Mouse (Mus musculus) heart, postnatal 25 days (tissue): Measurements from ENCODE around the gene C1qtnf5. TPM values are rescaled to one million over a fixed set of nuclear protein-coding genes. Genes with fewer than 3 reads are reported as not detected.

Experiments used
- total RNA-seq, 2 experiments: library from RNA; stranded (reverse); gene quantifications; 2 replicates each; pipeline ENCODE4 v1.2.3; 2021

The C1qtnf5 gene
- total RNA-seq, 2 experiments from 2014 or later, result 9.7 to 10.9 TPM

Other genes with a start within 250 kb of the C1qtnf5 start
- gene Thy1, start 63.9 kb upstream of the C1qtnf5 start, total RNA-seq, result 10 to 100 TPM; 13.9 to 22.2 TPM
- 100 to 1,000 TPM in 1 of 2 experiments, 10 to 100 TPM in 1; 77.7 to 191 TPM for gene Usp2, start 40.2 kb upstream of the C1qtnf5 start, total RNA-seq
- gene Mfrp, start 5.5 kb upstream of the C1qtnf5 start, total RNA-seq, result not detected
- gene Gm49380, start 6.3 kb downstream of the C1qtnf5 start, total RNA-seq, result under 1 TPM in 1 of 2 experiments, not detected in 1; 0.11 TPM
- 1 to 10 TPM; 7.7 to 8.1 TPM for gene Rnf26, start 6.3 kb downstream of the C1qtnf5 start, total RNA-seq
- 10 to 100 TPM; 38.9 to 40.4 TPM for gene Mcam, start 27.2 kb downstream of the C1qtnf5 start, total RNA-seq
- 10 to 100 TPM; 18.6 to 22.4 TPM for gene Cbl, start 126.8 kb downstream of the C1qtnf5 start, total RNA-seq
- gene Ccdc153, start 133.4 kb downstream of the C1qtnf5 start, total RNA-seq, result not detected
- gene Pdzd3, start 144.2 kb downstream of the C1qtnf5 start, total RNA-seq, result 1 to 10 TPM; 4.3 to 4.4 TPM
- 10 to 100 TPM; 19.4 to 20.7 TPM for gene Nlrx1, start 161.4 kb downstream of the C1qtnf5 start, total RNA-seq
- under 1 TPM; 0.34 to 0.42 TPM for gene Abcg4, start 181.4 kb downstream of the C1qtnf5 start, total RNA-seq
- 10 to 100 TPM in 1 of 2 experiments, 1 to 10 TPM in 1; 7.9 to 12.7 TPM for gene Hinfp, start 198.4 kb downstream of the C1qtnf5 start, total RNA-seq
- gene C2cd2l, start 213.0 kb downstream of the C1qtnf5 start, total RNA-seq, result 10 to 100 TPM; 11.7 to 13.9 TPM
- 10 to 100 TPM; 18.6 to 19.6 TPM for gene Dpagt1, start 218.8 kb downstream of the C1qtnf5 start, total RNA-seq
- gene H2afx, start 227.4 kb downstream of the C1qtnf5 start, total RNA-seq, result 10 to 100 TPM; 14.6 to 15.6 TPM
- gene Hmbs, start 237.0 kb downstream of the C1qtnf5 start, total RNA-seq, result 10 to 100 TPM; 46.3 to 47.0 TPM